Mouse (Mus musculus): ENCODE measurements around the gene Ctcfl. TPM values are rescaled to one million over a fixed set of nuclear protein-coding genes. Genes with fewer than 3 reads are reported as not detected.

The Ctcfl gene
- not detected in 2 replicates for polyA plus RNA-seq (2012; ENCODE audit: low replicate concordance)

DNA sequence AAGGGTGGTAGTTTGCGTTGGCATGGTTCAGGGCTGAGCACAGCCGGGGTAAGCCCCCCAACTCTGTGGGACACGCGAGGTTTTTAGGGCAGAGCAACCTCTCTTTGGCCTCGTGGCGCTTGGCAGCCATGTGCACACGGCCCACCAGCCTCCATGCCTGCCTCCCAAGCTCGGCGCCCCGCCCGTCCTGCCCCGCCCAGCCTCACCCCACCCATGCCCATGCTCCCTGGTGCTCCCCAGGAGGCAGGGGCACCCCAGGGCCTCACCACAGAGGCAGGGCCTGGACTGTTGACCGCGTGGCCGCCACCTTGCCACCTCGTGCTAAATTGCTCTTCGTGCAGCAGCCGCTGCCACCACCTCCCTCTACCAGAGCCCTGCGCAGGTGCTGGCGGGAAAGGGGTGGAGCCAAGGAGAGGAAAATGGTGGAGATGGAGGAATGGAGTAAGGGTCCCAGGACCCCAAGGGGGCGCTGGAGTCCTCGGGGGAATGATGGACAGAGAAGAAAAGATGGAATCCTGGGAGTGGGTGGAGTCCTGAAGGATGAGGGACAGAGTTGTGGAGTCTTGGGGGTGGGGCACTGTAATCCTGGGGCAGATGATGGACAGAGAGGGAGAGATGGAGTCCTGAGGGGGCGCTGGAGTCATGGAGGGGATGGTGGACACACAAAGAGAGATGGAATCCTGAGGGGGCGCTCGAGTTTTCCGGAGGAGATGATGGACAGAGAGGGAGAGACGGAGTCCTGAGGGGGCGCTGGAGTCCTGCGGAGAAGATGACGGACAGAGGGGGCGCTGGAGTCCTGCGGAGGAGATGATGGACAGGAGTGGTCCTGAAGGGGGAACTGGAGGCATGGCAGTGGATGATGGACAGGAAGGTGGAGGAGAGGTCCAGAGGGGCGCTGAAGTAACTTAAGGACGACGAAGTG lies at the start of gene Ctcfl:
Gene Ctcfl, minus strand, starts transcription at position 503 of the 922 bp plus-strand sequence.

DNA sequence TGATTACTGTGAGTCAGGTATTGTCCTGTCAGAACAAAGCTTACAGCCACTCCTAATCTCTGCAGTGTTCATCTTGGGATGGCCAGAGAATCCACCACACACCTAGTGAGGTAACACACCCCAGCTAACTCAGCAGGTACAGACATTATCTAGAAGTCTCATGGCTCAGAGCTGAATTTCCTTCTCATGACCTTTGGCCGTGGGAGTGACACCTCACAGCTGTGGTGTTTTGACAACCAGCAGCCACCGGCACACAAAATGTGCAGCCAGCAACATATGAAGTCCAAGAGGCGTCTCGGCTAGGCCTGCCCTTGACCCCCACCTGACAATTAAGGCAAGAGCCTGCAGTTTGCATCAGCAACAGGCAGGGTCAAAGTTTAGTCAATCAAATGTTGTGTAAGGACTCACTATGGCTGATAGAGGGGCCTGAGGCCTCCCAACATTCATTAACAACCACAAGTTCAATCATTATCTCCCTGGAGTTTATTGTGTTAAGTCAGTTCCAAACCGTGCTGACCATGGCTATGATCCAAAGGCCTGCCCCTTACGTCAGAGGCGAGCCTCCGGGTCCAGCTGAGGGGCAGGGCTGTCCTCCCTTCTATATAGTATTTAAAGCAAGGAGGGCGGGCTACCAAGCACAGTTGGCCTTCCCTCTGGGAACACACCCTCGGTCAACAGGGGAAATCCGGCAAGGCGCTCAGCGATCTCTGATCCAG lies 33.3 kb upstream of the Ctcfl start, which contains the start of gene Pck1:
Gene Pck1, plus strand, starts transcription at position 613 of the 716 bp plus-strand sequence.

Other genes with a start within 250 kb of the Ctcfl start
- gene Bmp7, start 179.2 kb downstream of the Ctcfl start, polyA plus RNA-seq (2012; ENCODE audit: low replicate concordance) = 1.1 and 9.4 TPM in 2 replicates
- gene Spo11, start 141.8 kb downstream of the Ctcfl start, polyA plus RNA-seq (2012; ENCODE audit: low replicate concordance) = 0.35 and 0.47 TPM in 2 replicates
- 26.9 and 56.0 TPM in 2 replicates for gene Rae1, start 119.4 kb downstream of the Ctcfl start, polyA plus RNA-seq (2012; ENCODE audit: low replicate concordance)
- 516 and 625 TPM in 2 replicates for gene Rbm38, start 99.0 kb downstream of the Ctcfl start, polyA plus RNA-seq (2012; ENCODE audit: low replicate concordance)
- gene Pck1, start 33.5 kb upstream of the Ctcfl start, polyA plus RNA-seq (2012; ENCODE audit: low replicate concordance) = not detected in 2 replicates
- gene Zbp1, start 99.4 kb upstream of the Ctcfl start, polyA plus RNA-seq (2012; ENCODE audit: low replicate concordance) = 6.0 and 26.1 TPM in 2 replicates
- 38.3 and 110 TPM in 2 replicates for gene Pmepa1, start 157.0 kb upstream of the Ctcfl start, polyA plus RNA-seq (2012; ENCODE audit: low replicate concordance)